Mouse (Mus musculus): ENCODE measurements around the gene Klhl5. TPM values are rescaled to one million over a fixed set of nuclear protein-coding genes. Genes with fewer than 3 reads are reported as not detected.

The Klhl5 gene
- polyA plus RNA-seq (2014; fragmentation: Nextera tagmentation; extraction: Ambion mirVana), result 42.3 and 47.0 TPM in 2 replicates

GRCm38 (mm10) chr5:65106876-65107772 is at the start of gene Klhl5:
TSS of gene Klhl5 (plus strand) at chr5:65107539.
- WGBS, result 8% methylated on average over 37 of the region's 56 CpGs
- Histone ChIP-seq H3K4me2 (ENCODE audit: low read length) (peak within 1 kb of the TSS; percentile 62), H3K36me3 (ENCODE audit: control insufficient read depth, insufficient read depth, low read length) (no peaks in the 10 kb centered on the region), H3K4me1 (ENCODE audit: control insufficient read depth, insufficient read depth, low read length) (no peaks in the 10 kb centered on the region), H3K9ac (ENCODE audit: low read length) (peak within 1 kb of the TSS; percentile 82), H3K27ac (ENCODE audit: low read depth, low read length) (peak within 1 kb of the TSS; percentile 60), H3K4me3 (ENCODE audit: low read depth, low read length) (peak within 1 kb of the TSS; percentile 87), H3K9me3 (replicated peaks; ENCODE audit: control insufficient read depth, low read length) (no peaks in the 10 kb centered on the region), H3K27me3 (replicated peaks; ENCODE audit: control insufficient read depth, insufficient read depth, low read length) (no peaks in the 10 kb centered on the region)
- peak; percentile 85 for DNase-seq (ENCODE audit: low spot score)
- ATAC-seq, result peak; percentile 95

GRCm38 (mm10) chr5:65057596-65057995 is 49.7 kb upstream of the Klhl5 start:
- 95% methylated on average over 6 of the region's 6 CpGs for WGBS
- no peak overlapping the region for H3K9ac ChIP-seq (ENCODE audit: low read length)
- ATAC-seq, result no peak
- no peaks in the 10 kb centered on the region for H3K9me3 ChIP-seq (replicated peaks; ENCODE audit: control insufficient read depth, low read length)
- H3K27me3 ChIP-seq (replicated peaks; ENCODE audit: control insufficient read depth, insufficient read depth, low read length), result no peaks in the 10 kb centered on the region
- H3K27ac ChIP-seq (ENCODE audit: low read depth, low read length), result no peak overlapping the region
- no peak for DNase-seq (ENCODE audit: low spot score)
- no peak overlapping the region for H3K4me3 ChIP-seq (ENCODE audit: low read depth, low read length)
- H3K4me2 ChIP-seq (ENCODE audit: low read length), result no peak overlapping the region
- H3K4me1 ChIP-seq (ENCODE audit: control insufficient read depth, insufficient read depth, low read length), result no peaks in the 10 kb centered on the region
- H3K36me3 ChIP-seq (ENCODE audit: control insufficient read depth, insufficient read depth, low read length), result no peaks in the 10 kb centered on the region

- Histone ChIP-seq H3K9me3 (replicated peaks; ENCODE audit: control insufficient read depth, low read length) (no peaks in the 10 kb centered on the region), H3K4me1 (ENCODE audit: control insufficient read depth, insufficient read depth, low read length) (no peaks in the 10 kb centered on the region), H3K36me3 (ENCODE audit: control insufficient read depth, insufficient read depth, low read length) (no peaks in the 10 kb centered on the region), H3K9ac (ENCODE audit: low read length) (no peak overlapping the region), H3K4me2 (ENCODE audit: low read length) (no peak overlapping the region), H3K27ac (ENCODE audit: low read depth, low read length) (no peak overlapping the region), H3K4me3 (ENCODE audit: low read depth, low read length) (no peak overlapping the region), H3K27me3 (replicated peaks; ENCODE audit: control insufficient read depth, insufficient read depth, low read length) (no peaks in the 10 kb centered on the region)
- DNase-seq (ENCODE audit: low spot score) (no peak), ATAC-seq (no peak)
- 68% methylated on average over 2 of the region's 2 CpGs for WGBS
These were observed 47.5 kb upstream of the Klhl5 start for GRCm38 (mm10) chr5:65059806-65060205.

GRCm38 (mm10) chr5:65062236-65062635 is 45.1 kb upstream of the Klhl5 start:
- Histone ChIP-seq H3K9ac (ENCODE audit: low read length) (no peak overlapping the region), H3K4me3 (ENCODE audit: low read depth, low read length) (no peak overlapping the region), H3K27ac (ENCODE audit: low read depth, low read length) (no peak overlapping the region), H3K4me2 (ENCODE audit: low read length) (no peak overlapping the region), H3K9me3 (replicated peaks; ENCODE audit: control insufficient read depth, low read length) (no peaks in the 10 kb centered on the region), H3K27me3 (replicated peaks; ENCODE audit: control insufficient read depth, insufficient read depth, low read length) (no peaks in the 10 kb centered on the region), H3K36me3 (ENCODE audit: control insufficient read depth, insufficient read depth, low read length) (no peaks in the 10 kb centered on the region), H3K4me1 (ENCODE audit: control insufficient read depth, insufficient read depth, low read length) (no peaks in the 10 kb centered on the region)
- no peak for ATAC-seq
- no peak for DNase-seq (ENCODE audit: low spot score)
- WGBS, result 92% methylated on average over 4 of the region's 4 CpGs

GRCm38 (mm10) chr5:65063266-65063665 is 44.1 kb upstream of the Klhl5 start:
- ATAC-seq, result no peak
- Histone ChIP-seq H3K27ac (ENCODE audit: low read depth, low read length) (no peak overlapping the region), H3K36me3 (ENCODE audit: control insufficient read depth, insufficient read depth, low read length) (no peaks in the 10 kb centered on the region), H3K4me2 (ENCODE audit: low read length) (no peak overlapping the region), H3K9ac (ENCODE audit: low read length) (no peak overlapping the region), H3K27me3 (replicated peaks; ENCODE audit: control insufficient read depth, insufficient read depth, low read length) (no peaks in the 10 kb centered on the region), H3K9me3 (replicated peaks; ENCODE audit: control insufficient read depth, low read length) (no peaks in the 10 kb centered on the region), H3K4me3 (ENCODE audit: low read depth, low read length) (no peak overlapping the region), H3K4me1 (ENCODE audit: control insufficient read depth, insufficient read depth, low read length) (no peaks in the 10 kb centered on the region)
- WGBS, result 66% methylated on average over 2 of the region's 2 CpGs
- no peak for DNase-seq (ENCODE audit: low spot score)

- ATAC-seq (no peak), DNase-seq (ENCODE audit: low spot score) (no peak)
- H3K4me2 ChIP-seq (ENCODE audit: low read length), result no peak overlapping the region
- no peaks in the 10 kb centered on the region for H3K9me3 ChIP-seq (replicated peaks; ENCODE audit: control insufficient read depth, low read length)
- no peaks in the 10 kb centered on the region for H3K4me1 ChIP-seq (ENCODE audit: control insufficient read depth, insufficient read depth, low read length)
- H3K27ac ChIP-seq (ENCODE audit: low read depth, low read length), result no peak overlapping the region
- H3K36me3 ChIP-seq (ENCODE audit: control insufficient read depth, insufficient read depth, low read length), result no peaks in the 10 kb centered on the region
- H3K27me3 ChIP-seq (replicated peaks; ENCODE audit: control insufficient read depth, insufficient read depth, low read length), result no peaks in the 10 kb centered on the region
- no peak overlapping the region for H3K4me3 ChIP-seq (ENCODE audit: low read depth, low read length)
- H3K9ac ChIP-seq (ENCODE audit: low read length), result no peak overlapping the region
- 88% methylated on average over 6 of the region's 6 CpGs for WGBS
These were observed 39.2 kb upstream of the Klhl5 start for GRCm38 (mm10) chr5:65068166-65068565.

GRCm38 (mm10) chr5:65069872-65070271 is 37.5 kb upstream of the Klhl5 start:
- Histone ChIP-seq H3K9me3 (replicated peaks; ENCODE audit: control insufficient read depth, low read length) (no peaks in the 10 kb centered on the region), H3K4me2 (ENCODE audit: low read length) (no peak overlapping the region), H3K4me1 (ENCODE audit: control insufficient read depth, insufficient read depth, low read length) (no peaks in the 10 kb centered on the region), H3K36me3 (ENCODE audit: control insufficient read depth, insufficient read depth, low read length) (no peaks in the 10 kb centered on the region), H3K27me3 (replicated peaks; ENCODE audit: control insufficient read depth, insufficient read depth, low read length) (no peaks in the 10 kb centered on the region), H3K4me3 (ENCODE audit: low read depth, low read length) (no peak overlapping the region), H3K27ac (ENCODE audit: low read depth, low read length) (no peak overlapping the region), H3K9ac (ENCODE audit: low read length) (no peak overlapping the region)
- 57% methylated on average over 11 of the region's 11 CpGs for WGBS
- DNase-seq (ENCODE audit: low spot score) (no peak), ATAC-seq (no peak)

- DNase-seq (ENCODE audit: low spot score) (peak; percentile 65), ATAC-seq (peak; percentile 71; the same call in 1 of the 2 replicates)
- H3K4me2 ChIP-seq (ENCODE audit: low read length), result no peak overlapping the region
- no peak overlapping the region for H3K9ac ChIP-seq (ENCODE audit: low read length)
- no peaks in the 10 kb centered on the region for H3K9me3 ChIP-seq (replicated peaks; ENCODE audit: control insufficient read depth, low read length)
- H3K4me3 ChIP-seq (ENCODE audit: low read depth, low read length), result no peak overlapping the region
- no peak overlapping the region for H3K27ac ChIP-seq (ENCODE audit: low read depth, low read length)
- H3K27me3 ChIP-seq (replicated peaks; ENCODE audit: control insufficient read depth, insufficient read depth, low read length), result no peaks in the 10 kb centered on the region
- no peaks in the 10 kb centered on the region for H3K36me3 ChIP-seq (ENCODE audit: control insufficient read depth, insufficient read depth, low read length)
- H3K4me1 ChIP-seq (ENCODE audit: control insufficient read depth, insufficient read depth, low read length), result no peaks in the 10 kb centered on the region
- 3% methylated on average over 6 of the region's 6 CpGs for WGBS
These were observed 35.6 kb upstream of the Klhl5 start for GRCm38 (mm10) chr5:65071689-65072118.

GRCm38 (mm10) chr5:65073247-65073646 is 34.1 kb upstream of the Klhl5 start:
- no peak for ATAC-seq
- WGBS, result 84% methylated on average over 4 of the region's 4 CpGs

More at GRCm38 (mm10) chr5:65073247-65073646, 34.1 kb upstream of the Klhl5 start:
- Histone ChIP-seq H3K4me2 (ENCODE audit: low read length) (no peak overlapping the region), H3K9ac (ENCODE audit: low read length) (no peak overlapping the region), H3K27ac (ENCODE audit: low read depth, low read length) (no peak overlapping the region), H3K4me3 (ENCODE audit: low read depth, low read length) (no peak overlapping the region), H3K9me3 (replicated peaks; ENCODE audit: control insufficient read depth, low read length) (no peaks in the 10 kb centered on the region), H3K4me1 (ENCODE audit: control insufficient read depth, insufficient read depth, low read length) (no peaks in the 10 kb centered on the region), H3K27me3 (replicated peaks; ENCODE audit: control insufficient read depth, insufficient read depth, low read length) (no peaks in the 10 kb centered on the region), H3K36me3 (ENCODE audit: control insufficient read depth, insufficient read depth, low read length) (no peaks in the 10 kb centered on the region)
- no peak for DNase-seq (ENCODE audit: low spot score)
